Mouse (Mus musculus) spleen, adult 18-20 months (tissue): ENCODE results near the gene Fga.

ENCODE experiments used
- DNase-seq, 2 experiments: peaks; one replicate each; pipeline ENCODE4 v3.0.0; 2022; ENCODE audit warnings: mixed read lengths in 2 of 2

Gene Fga

DNA sequence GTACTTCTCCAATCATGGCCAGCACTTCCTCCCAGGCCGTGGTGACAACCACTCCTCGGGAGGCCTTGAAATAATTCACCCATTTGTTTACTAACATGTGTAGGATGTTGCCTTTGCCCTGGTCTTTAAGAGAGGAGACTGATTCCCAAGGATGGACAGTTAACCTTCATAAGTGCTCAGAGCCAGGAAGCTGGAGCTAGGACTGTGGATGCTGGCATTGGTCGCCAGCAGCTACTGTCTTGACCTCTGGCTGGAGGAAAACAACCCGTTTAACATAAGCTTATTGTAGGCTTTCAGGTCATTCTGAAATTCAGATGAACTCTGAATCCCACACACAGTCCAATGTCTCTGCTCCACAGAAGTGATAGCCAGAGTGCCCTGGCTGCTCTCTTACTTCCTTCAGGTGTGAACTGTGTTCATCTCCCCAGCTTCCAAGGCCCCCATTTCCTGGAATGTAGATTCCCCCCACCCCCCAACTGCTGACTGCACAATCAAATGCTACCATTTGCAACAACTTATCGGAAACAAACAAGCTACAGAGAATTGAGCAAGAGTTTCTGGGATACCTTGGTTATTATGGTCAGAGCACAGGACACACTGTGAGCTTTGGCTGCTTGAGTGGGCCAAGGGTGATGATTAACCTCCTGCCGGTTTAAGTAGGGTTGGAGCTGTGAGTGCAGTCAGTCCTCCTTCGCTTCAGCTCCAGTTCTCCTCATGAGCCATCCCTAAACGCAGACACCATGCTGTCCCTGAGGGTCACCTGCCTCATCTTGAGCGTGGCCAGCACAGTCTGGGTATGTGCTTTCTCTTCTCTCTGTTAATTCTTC lies at the start of gene Fga:
TSS of gene Fga (plus strand) at position 602 of the 827 bp plus-strand sequence.
- no peak for DNase-seq

GRCm38 (mm10) chr3:82980818-82981217 lies 45.1 kb upstream of the Fga start:
- no peak for DNase-seq

DNA sequence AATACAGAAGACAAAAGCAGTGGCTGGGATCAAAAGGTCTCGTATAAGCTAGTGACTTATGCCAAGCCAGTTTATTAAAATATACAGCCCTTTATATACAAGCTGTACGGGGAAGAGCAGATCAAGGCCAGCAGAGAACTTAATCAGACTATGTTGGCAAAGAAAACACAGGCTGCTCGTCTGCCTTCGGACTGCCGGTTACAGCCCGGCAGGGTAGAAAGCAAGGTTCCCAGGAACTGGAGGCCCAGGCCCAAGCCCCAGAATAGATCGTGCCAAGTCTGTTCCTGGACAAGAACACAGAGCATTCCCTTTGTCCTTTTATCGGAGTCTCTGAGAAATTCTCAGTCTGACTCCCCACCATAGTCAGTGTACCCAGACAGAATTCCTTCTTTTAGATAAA lies 44.0 kb upstream of the Fga start:
- no peak for DNase-seq

DNA sequence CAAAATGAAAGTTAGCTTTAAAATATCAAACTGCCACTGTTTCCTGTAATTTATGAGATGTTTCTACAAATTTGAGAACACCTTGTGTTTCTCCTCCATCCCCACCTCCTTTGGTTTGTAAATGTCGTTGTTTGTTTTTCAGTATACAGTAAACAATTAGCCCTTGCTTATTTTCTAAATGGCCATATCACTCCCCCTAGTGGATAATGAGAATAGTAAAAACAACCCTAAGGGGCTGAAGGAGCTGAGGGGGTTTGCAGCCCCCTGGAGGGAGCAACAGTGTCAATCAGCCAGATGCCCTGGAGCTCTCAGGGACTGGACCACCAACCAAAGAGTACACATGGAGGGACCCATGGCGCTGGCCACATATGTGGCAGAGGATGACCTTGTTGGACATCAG lies 41.0 kb upstream of the Fga start:
- no peak for DNase-seq

GRCm38 (mm10) chr3:82991963-82992362 lies 33.9 kb upstream of the Fga start:
- DNase-seq: no peak

GRCm38 (mm10) chr3:82992956-82993355 lies 32.9 kb upstream of the Fga start:
- DNase-seq: no peak

- no peak for DNase-seq
These were observed 30.5 kb upstream of the Fga start for GRCm38 (mm10) chr3:82995368-82995767.

GRCm38 (mm10) chr3:82996656-82997055 lies 29.2 kb upstream of the Fga start:
- DNase-seq: no peak

DNA sequence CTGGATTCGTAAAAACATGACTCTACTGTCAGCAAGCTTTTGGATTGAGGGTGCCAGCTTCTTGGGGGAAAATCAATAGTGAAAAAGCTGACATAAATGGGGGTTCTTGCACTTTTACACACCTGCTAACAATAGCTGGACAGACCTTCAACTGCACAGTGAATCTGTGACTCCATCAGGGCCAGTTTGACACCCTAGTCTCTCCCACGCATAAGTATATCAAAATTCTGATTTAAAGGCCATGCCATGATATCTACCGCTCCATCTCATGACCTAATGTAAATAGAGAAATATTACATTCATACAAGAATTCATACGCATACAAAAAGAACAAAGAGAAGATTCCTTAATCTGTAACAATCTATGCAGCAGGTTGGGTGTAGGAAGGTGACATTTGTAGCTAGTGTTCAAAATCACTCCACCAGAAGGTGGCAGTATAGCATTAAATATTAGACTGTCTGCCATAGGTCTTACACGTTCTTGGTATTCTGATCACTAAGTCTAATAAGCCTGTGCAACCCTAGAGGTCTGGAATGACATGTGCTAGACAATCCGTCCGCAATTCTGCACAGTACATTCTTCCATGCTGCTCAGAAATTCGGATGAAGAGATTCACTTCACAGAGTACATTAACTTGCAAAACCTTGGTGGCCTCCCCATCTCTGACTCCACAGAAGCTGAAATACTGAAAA lies 27.0 kb upstream of the Fga start:
- no peak for DNase-seq

GRCm38 (mm10) chr3:82999995-83000394 lies 25.9 kb upstream of the Fga start:
- DNase-seq: no peak

DNA sequence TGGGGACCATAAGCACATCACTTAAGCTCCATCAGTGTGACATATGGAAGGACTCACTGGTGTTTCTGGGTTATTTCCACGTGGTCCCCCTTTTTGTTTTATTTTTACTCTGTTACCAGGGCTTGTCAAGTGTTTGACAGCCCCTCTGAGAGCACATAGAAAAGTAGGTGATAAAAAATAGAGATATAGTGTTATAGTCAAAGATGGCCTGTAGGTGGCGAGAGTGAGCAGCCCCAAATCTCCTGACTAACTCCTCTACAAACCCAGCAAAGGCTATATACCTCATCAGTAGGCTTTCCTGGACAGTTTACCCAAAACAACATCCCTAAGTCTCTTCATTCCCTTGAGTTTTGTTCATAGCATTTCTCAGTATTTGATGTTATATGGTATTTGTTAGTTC lies 23.7 kb upstream of the Fga start:
- peak in 1 of 2 experiments; percentile 18 for DNase-seq

GRCm38 (mm10) chr3:83003068-83003467 lies 22.8 kb upstream of the Fga start:
- DNase-seq: no peak

DNA sequence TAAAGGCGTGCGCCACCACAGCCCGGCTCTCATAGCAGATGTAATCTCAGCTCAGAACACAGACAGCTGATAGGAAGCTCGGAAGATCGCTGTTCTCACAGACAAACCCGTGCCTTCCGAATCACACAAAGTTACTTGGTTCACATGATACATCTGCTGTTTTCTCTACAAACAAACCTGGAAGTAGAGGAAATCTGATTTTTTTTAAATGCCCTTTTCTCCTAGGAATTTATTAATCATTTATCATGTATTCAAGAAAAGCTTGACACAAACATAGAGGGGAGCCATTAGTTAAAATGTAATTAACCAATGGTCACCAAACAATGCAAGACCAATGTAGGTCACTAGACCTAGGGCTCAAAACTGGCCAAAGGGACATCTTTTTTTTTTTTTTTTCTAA lies 21.1 kb upstream of the Fga start:
- no peak for DNase-seq

DNA sequence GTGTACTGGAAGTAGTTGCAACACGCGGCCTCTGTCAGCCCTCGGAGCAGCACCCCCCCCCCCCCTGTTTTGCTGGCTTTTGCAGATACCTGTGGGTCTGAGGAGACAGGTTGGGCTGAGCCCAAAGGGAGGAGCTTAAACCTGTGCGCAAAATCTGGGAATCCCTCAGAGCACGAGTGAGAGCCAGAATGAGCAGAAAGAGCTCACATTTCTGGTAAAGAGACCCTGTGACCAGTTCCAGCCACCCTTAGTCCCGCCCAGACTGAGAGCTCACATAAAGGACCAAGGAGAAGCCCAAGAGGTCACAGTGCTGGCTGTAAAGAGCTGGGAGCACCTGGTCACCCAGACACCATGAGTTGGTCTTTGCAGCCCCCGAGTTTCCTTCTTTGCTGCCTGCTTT lies 18.3 kb upstream of the Fga start, which contains the start of gene Fgg:
TSS of gene Fgg (plus strand) at position 168 of the 400 bp plus-strand sequence.
- DNase-seq: no peak

DNA sequence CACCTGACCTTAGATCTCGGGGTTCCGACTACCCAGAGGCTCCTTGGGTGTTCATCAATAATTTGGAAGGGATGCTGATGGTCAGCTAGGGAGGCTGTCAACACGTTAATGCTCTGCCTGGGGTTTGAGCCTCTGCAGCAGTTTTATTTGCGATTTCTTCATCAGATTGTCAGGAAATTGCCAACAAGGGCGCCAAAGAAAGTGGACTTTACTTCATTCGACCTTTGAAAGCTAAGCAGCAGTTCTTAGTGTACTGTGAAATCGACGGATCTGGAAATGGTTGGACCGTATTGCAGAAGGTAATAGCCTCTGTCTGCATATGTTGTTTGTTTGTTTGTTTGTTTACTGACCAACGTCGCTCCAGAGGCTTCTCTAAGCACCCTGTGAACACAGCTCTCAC lies 15.6 kb upstream of the Fga start:
- no peak for DNase-seq

- DNase-seq: no peak
These were observed 14.7 kb upstream of the Fga start for GRCm38 (mm10) chr3:83011136-83011535.

GRCm38 (mm10) chr3:83011565-83011964 lies 14.3 kb upstream of the Fga start:
- no peak for DNase-seq

DNA sequence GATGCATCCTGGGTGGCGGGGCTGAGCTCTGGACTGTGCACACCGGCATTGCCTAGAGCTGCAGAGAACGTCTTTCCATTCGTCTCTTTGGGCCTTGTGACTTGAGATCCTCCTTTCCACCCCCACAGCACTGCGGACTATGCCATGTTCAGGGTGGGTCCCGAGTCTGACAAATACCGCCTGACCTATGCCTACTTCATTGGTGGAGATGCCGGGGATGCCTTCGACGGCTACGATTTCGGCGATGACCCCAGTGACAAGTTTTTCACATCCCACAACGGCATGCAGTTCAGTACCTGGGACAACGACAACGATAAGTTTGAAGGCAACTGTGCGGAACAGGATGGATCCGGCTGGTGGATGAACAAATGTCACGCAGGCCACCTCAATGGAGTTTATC lies 13.2 kb upstream of the Fga start:
- DNase-seq: no peak

DNA sequence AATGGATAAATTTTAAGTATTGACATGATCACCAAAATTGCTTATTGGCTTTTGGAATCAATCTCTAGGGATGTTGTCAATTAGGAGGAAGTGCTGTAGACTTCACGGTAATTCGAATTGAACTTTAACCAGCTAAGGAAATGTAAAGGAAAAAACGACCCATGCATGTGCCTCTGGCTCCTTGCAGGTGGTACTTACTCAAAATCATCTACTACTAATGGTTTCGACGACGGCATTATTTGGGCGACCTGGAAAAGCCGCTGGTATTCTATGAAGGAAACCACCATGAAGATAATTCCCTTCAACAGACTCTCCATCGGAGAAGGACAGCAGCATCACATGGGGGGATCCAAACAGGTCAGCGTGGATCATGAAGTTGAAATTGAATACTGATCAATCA lies 11.9 kb upstream of the Fga start:
- no peak for DNase-seq

DNA sequence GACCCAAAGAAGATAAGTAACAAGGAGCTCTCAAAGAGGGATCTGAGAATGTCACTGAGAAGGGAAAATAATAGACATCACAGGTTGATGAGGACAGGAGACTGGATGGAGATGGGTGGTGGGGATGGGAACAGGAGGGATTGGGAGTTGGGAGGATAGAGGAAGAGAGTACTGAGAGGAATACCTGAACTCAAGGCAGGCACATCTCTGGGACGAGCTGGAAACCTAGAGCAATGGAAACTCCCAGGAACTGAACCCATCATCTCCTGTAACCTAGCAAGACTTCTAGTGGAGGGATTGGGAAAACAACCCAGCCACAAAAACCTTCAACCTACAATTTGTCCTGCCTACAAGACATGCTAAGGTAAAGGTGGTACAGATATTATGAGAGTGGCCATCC lies 9.6 kb upstream of the Fga start:
- no peak for DNase-seq

DNA sequence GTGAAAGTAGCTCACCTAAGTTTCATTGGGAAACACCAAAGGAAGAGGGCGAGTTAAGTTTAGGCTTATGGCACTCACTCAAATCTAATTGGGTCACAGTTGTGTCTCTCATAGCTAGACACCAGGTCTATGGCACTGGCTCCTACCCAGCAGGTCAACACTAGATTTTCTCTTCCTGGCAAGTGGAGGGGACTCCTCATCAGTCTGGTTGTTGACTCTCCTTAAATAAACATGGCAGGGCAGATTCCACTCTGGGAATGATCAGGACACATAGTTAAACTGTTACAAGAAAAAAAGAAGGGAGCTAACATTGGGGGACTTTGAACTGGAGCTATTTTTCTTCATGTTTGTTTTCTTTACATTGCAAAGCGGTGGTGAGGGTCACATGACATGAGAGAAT lies 5.5 kb upstream of the Fga start:
- no peak for DNase-seq

- no peak for DNase-seq
These were observed 4.7 kb upstream of the Fga start for GRCm38 (mm10) chr3:83021176-83021575.

- DNase-seq: no peak
These were observed 840 bp upstream of the Fga start for GRCm38 (mm10) chr3:83025036-83025435.

GRCm38 (mm10) chr3:83027546-83028251 lies 1.8 kb downstream of the Fga start:
- no peak for DNase-seq
